Mouse (Mus musculus) adrenal gland, adult 8-10 months (tissue): Measurements from ENCODE around the gene Cmip. TPM values are rescaled to one million over a fixed set of nuclear protein-coding genes. Genes with fewer than 3 reads are reported as not detected.

Experiments
- microRNA-seq, 2 experiments: library from miRNA; unstranded; fragments of <30 nt; microRNA quantifications; one replicate each; pipeline ENCODE4 v1.2.0; 2022
- total RNA-seq, 4 experiments: library from RNA; stranded (reverse); gene quantifications; 2 replicates each; pipeline ENCODE4 v1.2.4; 2022

Gene Cmip
- total RNA-seq, 4 experiments from 2014 or later, result 134 to 141 (median 137) TPM

Small RNA genes within 50 kb of the gene (microRNA-seq; reads per million reads assigned to microRNA genes)
- 0 reads per million in 2 experiments for gene Mir7077
- gene Mir7078, result 0 to 0.17 reads per million in 2 experiments

Other genes with a start within 250 kb of the Cmip start
- gene Pkd1l2, start 174.6 kb upstream of the Cmip start, total RNA-seq, result 1 to 10 TPM; 2.2 to 4.7 (median 3.2) TPM
- gene Bco1, start 161.2 kb upstream of the Cmip start, total RNA-seq, result under 1 TPM in 2 of 4 experiments, not detected in 2; 0.15 to 0.16 TPM
- gene Gan, start 98.9 kb upstream of the Cmip start, total RNA-seq, result 10 to 100 TPM; 12.2 to 17.4 (median 13.8) TPM
- gene Plcg2, start 241.2 kb downstream of the Cmip start, total RNA-seq, result 1 to 10 TPM; 6.7 to 8.9 (median 8.1) TPM